Mouse (Mus musculus): ENCODE results near the gene Gm17654. TPM values are rescaled to one million over a fixed set of nuclear protein-coding genes. Genes with fewer than 3 reads are reported as not detected.
"Not testable (repeated sequence)": the region's sequence is repeated elsewhere in the genome, so short reads cannot be mapped to it uniquely, and the experiment has no call there.

The Gm17654 gene
- not detected in 2 replicates for polyA plus RNA-seq (2015; fragmentation: Nextera tagmentation; extraction: Ambion mirVana)

DNA sequence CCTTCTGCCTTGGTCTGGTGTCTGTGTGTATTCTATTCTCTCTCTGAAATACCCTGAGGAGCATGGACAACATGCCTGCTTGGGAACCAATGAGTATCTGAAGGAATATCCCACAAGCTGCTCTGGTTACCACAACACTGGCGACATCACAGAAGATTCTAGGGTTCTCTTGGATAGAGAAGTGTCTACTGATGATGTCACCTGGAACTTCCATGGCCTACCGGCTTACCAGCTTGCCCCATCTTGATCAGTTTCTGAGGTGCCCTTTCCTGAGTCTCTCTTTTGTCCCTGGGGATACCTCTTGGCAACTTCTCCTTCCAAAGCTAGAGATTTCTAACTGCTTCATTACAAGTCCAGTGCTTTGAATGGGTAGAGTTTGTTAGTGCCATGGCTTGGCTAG is at the start of gene Gm17654:
Gene Gm17654, minus strand, starts transcription at position 101 of the 400 bp plus-strand sequence.
- not testable (repeated sequence) for H3K4me1 ChIP-seq (ENCODE audit: control insufficient read depth, insufficient read depth, low read length); H3K27me3 ChIP-seq (ENCODE audit: control insufficient read depth, insufficient read depth, low read length); H3K9ac ChIP-seq (ENCODE audit: low read length); H3K4me3 ChIP-seq (ENCODE audit: low read length); H3K9me3 ChIP-seq (replicated peaks; ENCODE audit: control insufficient read depth, low read length); H3K4me2 ChIP-seq (ENCODE audit: low read depth, low read length); ATAC-seq (replicated peaks; ENCODE audit: extremely low read depth, insufficient read depth, low FRiP score); H3K27ac ChIP-seq (ENCODE audit: low read length); H3K36me3 ChIP-seq (ENCODE audit: control insufficient read depth, insufficient read depth)
- WGBS, result 58% methylated on average over 1 of the region's 2 CpGs

DNA sequence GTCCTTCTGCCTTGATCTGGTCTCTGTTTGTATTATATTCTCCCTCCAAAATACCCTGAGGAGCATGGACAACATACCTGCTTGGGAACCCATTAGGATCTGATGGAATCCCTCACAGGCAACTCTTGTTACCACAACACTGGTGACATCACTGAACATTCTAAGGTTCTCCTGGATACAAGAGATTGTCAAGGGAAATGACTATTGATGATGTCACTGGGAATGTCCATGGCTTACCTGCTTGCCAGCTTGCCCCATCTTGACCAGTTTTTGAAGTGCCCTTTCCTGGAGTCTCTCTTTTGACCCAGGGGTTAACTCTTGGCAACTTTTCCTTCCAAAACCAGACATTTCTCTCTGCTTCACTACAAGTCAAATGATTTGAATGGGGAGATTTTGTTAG is 29.0 kb upstream of the Gm17654 start, which contains the start of gene Gm10375:
Gene Gm10375, minus strand, starts transcription at position 101 of the 400 bp plus-strand sequence.
- H3K4me3 ChIP-seq (ENCODE audit: low read length); ATAC-seq (replicated peaks; ENCODE audit: extremely low read depth, insufficient read depth, low FRiP score); H3K4me1 ChIP-seq (ENCODE audit: control insufficient read depth, insufficient read depth, low read length); H3K36me3 ChIP-seq (ENCODE audit: control insufficient read depth, insufficient read depth); H3K27ac ChIP-seq (ENCODE audit: low read length); H3K9me3 ChIP-seq (replicated peaks; ENCODE audit: control insufficient read depth, low read length); H3K27me3 ChIP-seq (ENCODE audit: control insufficient read depth, insufficient read depth, low read length); H3K4me2 ChIP-seq (ENCODE audit: low read depth, low read length); H3K9ac ChIP-seq (ENCODE audit: low read length): not testable (repeated sequence)

DNA sequence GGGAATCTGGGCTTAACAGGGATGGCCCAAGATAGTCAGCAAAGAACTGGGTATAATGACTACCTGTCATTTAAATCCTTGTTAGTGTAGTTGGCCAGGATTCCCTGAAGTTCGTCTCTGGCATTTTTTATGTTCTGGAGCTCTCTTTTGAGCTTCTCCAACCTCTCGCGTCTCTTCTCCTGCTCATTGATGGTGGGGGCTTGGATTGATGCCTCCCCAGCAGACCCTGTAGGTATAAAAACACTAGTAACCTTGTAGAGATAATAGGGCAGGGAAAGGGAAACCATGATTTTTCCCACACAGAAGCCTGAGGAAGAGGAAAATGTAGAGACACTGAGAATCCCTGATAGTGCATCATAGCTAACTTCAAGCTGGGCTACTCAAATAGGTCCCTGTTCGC is 977 bp downstream of the Gm17654 start:
- H3K4me2 ChIP-seq (ENCODE audit: low read depth, low read length); H3K36me3 ChIP-seq (ENCODE audit: control insufficient read depth, insufficient read depth); H3K9me3 ChIP-seq (replicated peaks; ENCODE audit: control insufficient read depth, low read length); H3K27me3 ChIP-seq (ENCODE audit: control insufficient read depth, insufficient read depth, low read length); ATAC-seq (replicated peaks; ENCODE audit: extremely low read depth, insufficient read depth, low FRiP score); H3K4me1 ChIP-seq (ENCODE audit: control insufficient read depth, insufficient read depth, low read length); H3K27ac ChIP-seq (ENCODE audit: low read length); H3K9ac ChIP-seq (ENCODE audit: low read length); H3K4me3 ChIP-seq (ENCODE audit: low read length): not testable (repeated sequence)
- WGBS, result 82% methylated on average over 2 of the region's 4 CpGs

DNA sequence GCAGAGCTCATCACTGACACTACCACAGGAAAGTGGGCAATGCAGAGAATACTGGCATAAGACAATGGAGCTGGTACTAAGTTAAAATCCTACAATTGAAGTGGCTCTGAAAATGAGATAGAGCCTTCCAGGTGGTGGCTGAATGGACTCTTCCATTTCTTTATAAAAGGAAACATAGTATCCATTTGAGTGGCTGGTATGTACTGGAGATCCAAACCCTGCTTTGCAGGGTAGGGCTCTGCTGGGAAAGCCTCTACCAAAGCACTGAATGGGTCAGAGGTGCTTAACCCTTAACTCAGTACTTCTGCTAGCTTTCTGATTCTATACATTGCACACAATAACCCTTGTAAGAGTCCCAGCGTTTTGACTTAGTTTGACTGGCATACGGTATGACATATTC is 26.7 kb downstream of the Gm17654 start:
- H3K36me3 ChIP-seq (ENCODE audit: control insufficient read depth, insufficient read depth); H3K4me1 ChIP-seq (ENCODE audit: control insufficient read depth, insufficient read depth, low read length); H3K9ac ChIP-seq (ENCODE audit: low read length); ATAC-seq (replicated peaks; ENCODE audit: extremely low read depth, insufficient read depth, low FRiP score); H3K4me2 ChIP-seq (ENCODE audit: low read depth, low read length); H3K9me3 ChIP-seq (replicated peaks; ENCODE audit: control insufficient read depth, low read length); H3K27ac ChIP-seq (ENCODE audit: low read length); H3K4me3 ChIP-seq (ENCODE audit: low read length); H3K27me3 ChIP-seq (ENCODE audit: control insufficient read depth, insufficient read depth, low read length): not testable (repeated sequence)
- WGBS, result 70% methylated on average over 2 of the region's 2 CpGs

DNA sequence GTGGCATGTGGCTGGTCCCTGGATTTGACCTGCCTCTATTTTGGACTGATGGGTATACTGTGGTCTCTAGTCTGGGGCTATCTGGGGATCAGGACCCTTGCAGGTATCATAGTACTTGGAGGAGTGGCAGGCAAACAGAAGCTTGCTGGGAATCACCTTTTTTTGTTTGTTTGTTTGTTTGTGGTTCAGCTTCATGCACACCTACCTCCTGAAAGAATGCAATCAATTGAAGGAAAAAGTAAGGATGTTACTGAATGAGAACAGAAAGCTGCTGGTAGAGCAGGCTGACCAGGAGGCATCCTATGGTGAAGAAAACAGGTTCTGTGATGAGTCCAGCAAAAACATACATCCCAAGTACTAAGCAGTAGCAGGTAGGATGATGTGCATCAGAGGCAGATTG is 32.7 kb downstream of the Gm17654 start:
- not testable (repeated sequence) for H3K9ac ChIP-seq (ENCODE audit: low read length); H3K4me3 ChIP-seq (ENCODE audit: low read length)

DNA sequence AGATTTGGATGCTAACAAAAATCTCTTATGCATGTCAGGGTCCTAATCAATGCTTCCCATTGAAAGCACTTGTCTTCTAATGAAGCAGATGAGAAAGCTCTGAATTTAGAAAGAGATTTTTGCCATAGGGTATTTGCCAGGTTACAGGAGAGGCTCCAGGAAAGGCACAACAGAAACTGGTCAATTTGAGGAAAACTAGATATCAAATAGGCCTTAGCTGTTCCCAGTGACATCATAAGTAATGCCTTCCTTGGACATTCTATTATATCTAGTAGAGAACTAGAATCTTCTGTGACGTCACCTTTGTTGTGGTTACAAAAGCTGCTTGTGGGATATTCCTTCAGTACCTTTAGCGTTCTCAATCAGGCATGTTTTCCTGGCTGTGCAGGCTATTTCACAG is 35.7 kb downstream of the Gm17654 start, which contains the start of gene Gm5799:
Gene Gm5799, plus strand, starts transcription at position 301 of the 400 bp plus-strand sequence.
- ATAC-seq (replicated peaks; ENCODE audit: extremely low read depth, insufficient read depth, low FRiP score); H3K4me2 ChIP-seq (ENCODE audit: low read depth, low read length); H3K9me3 ChIP-seq (replicated peaks; ENCODE audit: control insufficient read depth, low read length); H3K9ac ChIP-seq (ENCODE audit: low read length); H3K36me3 ChIP-seq (ENCODE audit: control insufficient read depth, insufficient read depth); H3K4me1 ChIP-seq (ENCODE audit: control insufficient read depth, insufficient read depth, low read length); H3K4me3 ChIP-seq (ENCODE audit: low read length); H3K27me3 ChIP-seq (ENCODE audit: control insufficient read depth, insufficient read depth, low read length); H3K27ac ChIP-seq (ENCODE audit: low read length): not testable (repeated sequence)
- WGBS, result 84% methylated on average over 1 of the region's 2 CpGs

More for the DNA sequence above, 32.7 kb downstream of the Gm17654 start:
- H3K9me3 ChIP-seq (replicated peaks; ENCODE audit: control insufficient read depth, low read length); H3K27me3 ChIP-seq (ENCODE audit: control insufficient read depth, insufficient read depth, low read length); ATAC-seq (replicated peaks; ENCODE audit: extremely low read depth, insufficient read depth, low FRiP score); H3K4me2 ChIP-seq (ENCODE audit: low read depth, low read length); H3K27ac ChIP-seq (ENCODE audit: low read length); H3K36me3 ChIP-seq (ENCODE audit: control insufficient read depth, insufficient read depth); H3K4me1 ChIP-seq (ENCODE audit: control insufficient read depth, insufficient read depth, low read length): not testable (repeated sequence)

DNA sequence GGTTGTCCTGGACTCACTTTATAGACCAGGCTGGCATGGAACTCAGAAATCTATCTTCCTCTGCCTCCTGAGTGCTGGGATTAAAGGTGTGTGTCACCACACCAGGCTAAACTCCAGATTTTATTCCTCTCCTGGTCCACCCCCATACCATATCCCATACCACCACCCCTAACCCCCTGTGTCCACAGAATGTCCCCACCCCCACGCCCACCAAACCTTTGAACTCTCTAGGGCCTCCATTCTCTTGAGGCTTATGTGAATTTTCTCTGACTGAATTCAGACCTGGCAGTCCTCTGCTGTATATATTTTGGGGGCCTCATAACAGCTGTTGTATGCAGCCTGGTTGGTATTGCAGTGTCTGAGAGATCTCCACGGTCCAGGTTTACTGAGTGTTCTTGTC is 40.8 kb downstream of the Gm17654 start:
- not testable (repeated sequence) for H3K27ac ChIP-seq (ENCODE audit: low read length); ATAC-seq (replicated peaks; ENCODE audit: extremely low read depth, insufficient read depth, low FRiP score); H3K4me1 ChIP-seq (ENCODE audit: control insufficient read depth, insufficient read depth, low read length); H3K9me3 ChIP-seq (replicated peaks; ENCODE audit: control insufficient read depth, low read length); H3K27me3 ChIP-seq (ENCODE audit: control insufficient read depth, insufficient read depth, low read length); H3K36me3 ChIP-seq (ENCODE audit: control insufficient read depth, insufficient read depth); H3K4me2 ChIP-seq (ENCODE audit: low read depth, low read length); H3K4me3 ChIP-seq (ENCODE audit: low read length); H3K9ac ChIP-seq (ENCODE audit: low read length)
- 55% methylated on average over 2 of the region's 2 CpGs for WGBS

DNA sequence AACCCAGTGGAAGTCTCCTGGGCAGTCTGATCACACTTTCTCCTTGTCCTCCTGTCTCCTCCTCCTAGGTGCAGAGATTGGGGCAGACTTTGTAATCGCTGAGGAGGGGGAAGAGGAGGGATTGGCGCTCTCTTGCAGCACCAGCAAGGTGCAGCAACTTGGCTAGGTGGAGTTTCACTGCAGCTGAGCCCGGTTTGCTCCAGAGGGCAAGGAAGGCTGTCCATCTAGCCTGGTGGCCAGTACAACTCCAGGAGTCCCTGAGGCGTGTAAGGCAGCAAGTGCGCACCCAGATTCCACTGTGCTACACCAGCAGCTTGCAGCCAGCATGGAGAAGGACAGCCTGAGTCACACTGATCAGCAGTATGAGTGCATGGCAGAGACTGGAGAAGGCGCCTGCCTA is 46.6 kb downstream of the Gm17654 start:
- ATAC-seq (replicated peaks; ENCODE audit: extremely low read depth, insufficient read depth, low FRiP score); H3K27ac ChIP-seq (ENCODE audit: low read length); H3K4me2 ChIP-seq (ENCODE audit: low read depth, low read length); H3K4me3 ChIP-seq (ENCODE audit: low read length); H3K36me3 ChIP-seq (ENCODE audit: control insufficient read depth, insufficient read depth); H3K9ac ChIP-seq (ENCODE audit: low read length); H3K27me3 ChIP-seq (ENCODE audit: control insufficient read depth, insufficient read depth, low read length); H3K9me3 ChIP-seq (replicated peaks; ENCODE audit: control insufficient read depth, low read length); H3K4me1 ChIP-seq (ENCODE audit: control insufficient read depth, insufficient read depth, low read length): not testable (repeated sequence)
- 58% methylated on average over 4 of the region's 6 CpGs for WGBS

DNA sequence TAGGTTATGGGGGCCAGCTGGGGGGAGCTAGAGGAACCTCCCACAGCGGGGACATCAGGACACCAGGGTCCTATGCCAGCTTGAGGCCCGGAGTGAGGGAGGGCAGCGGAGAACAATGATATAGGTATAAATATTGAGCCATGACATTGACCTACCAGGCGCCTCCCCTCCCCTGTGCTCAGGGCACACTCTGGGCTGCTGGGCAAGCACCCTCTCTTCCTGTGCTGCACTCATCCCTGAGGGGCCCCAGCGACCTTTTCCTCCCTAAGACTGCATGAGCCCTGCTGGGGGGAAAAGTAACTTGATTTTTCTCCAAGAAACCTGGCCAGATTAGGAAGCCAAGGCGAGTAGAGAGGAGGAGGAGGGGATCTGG is 46.9 kb downstream of the Gm17654 start:
- WGBS, result no CpG with 5 or more reads among the region's 6 CpGs
- H3K27me3 ChIP-seq (ENCODE audit: control insufficient read depth, insufficient read depth, low read length); H3K4me2 ChIP-seq (ENCODE audit: low read depth, low read length); H3K36me3 ChIP-seq (ENCODE audit: control insufficient read depth, insufficient read depth); H3K4me3 ChIP-seq (ENCODE audit: low read length); H3K4me1 ChIP-seq (ENCODE audit: control insufficient read depth, insufficient read depth, low read length); H3K9ac ChIP-seq (ENCODE audit: low read length); ATAC-seq (replicated peaks; ENCODE audit: extremely low read depth, insufficient read depth, low FRiP score); H3K9me3 ChIP-seq (replicated peaks; ENCODE audit: control insufficient read depth, low read length); H3K27ac ChIP-seq (ENCODE audit: low read length): not testable (repeated sequence)
